Mouse (Mus musculus) intestine, embryonic 16.5 days (tissue): ENCODE results near the gene Morc3. TPM values are rescaled to one million over a fixed set of nuclear protein-coding genes. Genes with fewer than 3 reads are reported as not detected.
"Not testable (repeated sequence)": the region's sequence is repeated elsewhere in the genome, so short reads cannot be mapped to it uniquely, and the experiment has no call there.

Experiments
- ATAC-seq: fragments of 200-750 bp; cut with Nextera tagmentation; 2 replicates; pipeline ENCODE4 v1.8.0; 2017; ENCODE audit warnings: moderate TSS enrichment, moderate library complexity
- H3K27ac ChIP-seq: fragments of 300-500 bp; sonication (generic); 2 replicates; pipeline ENCODE4 v1.5.1; 2014; ENCODE audit warnings: mild to moderate bottlenecking, low read length
- H3K27me3 ChIP-seq: fragments of 300-500 bp; sonication (generic); replicated peaks from 2 replicates; pipeline ENCODE4 v1.6.1; 2014; ENCODE audit warnings: low read length, control low read depth, mixed read lengths; ENCODE audit not compliant: control insufficient read depth, insufficient read depth
- H3K36me3 ChIP-seq: fragments of 300-500 bp; sonication (generic); 2 replicates; pipeline ENCODE4 v1.6.1; 2014; ENCODE audit warnings: low read length, control low read depth; ENCODE audit not compliant: control insufficient read depth, insufficient read depth
- H3K4me1 ChIP-seq: fragments of 300-500 bp; sonication (generic); 2 replicates; pipeline ENCODE4 v1.6.1; 2014; ENCODE audit warnings: low read length, control low read depth, mixed read lengths; ENCODE audit not compliant: control insufficient read depth, insufficient read depth
- H3K4me2 ChIP-seq: fragments of 300-500 bp; sonication (generic); 2 replicates; pipeline ENCODE4 v1.6.1; 2014; ENCODE audit warnings: low read depth, low read length, control low read depth
- H3K4me3 ChIP-seq: fragments of 300-500 bp; sonication (generic); 2 replicates; pipeline ENCODE4 v1.5.1; 2014; ENCODE audit warnings: mild to moderate bottlenecking, low read length
- H3K9ac ChIP-seq: fragments of 300-500 bp; sonication (generic); 2 replicates; pipeline ENCODE4 v1.6.1; 2014; ENCODE audit warnings: low read depth, low read length
- H3K9me3 ChIP-seq: fragments of 300-500 bp; sonication (generic); 2 replicates; pipeline ENCODE4 v1.6.1; 2016; ENCODE audit warnings: low read length, control low read depth; ENCODE audit not compliant: control insufficient read depth
- WGBS: fragments of 180-500 bp; shearing (Covaris S2); extraction: QIAGEN DNeasy Blood & Tissue Kit; methylation state at CpG from one replicate; pipeline ENCODE4 v1.1.7; 2014; 5-methylcytosine and 5-hydroxymethylcytosine counted together
- polyA plus RNA-seq: library from polyadenylated mRNA; unstranded; fragments of >200 nt; fragmentation: Nextera tagmentation; extraction: Ambion mirVana; gene quantifications from 2 replicates; pipeline ENCODE4 v1.2.1, GENCODE M21; 2015

The Morc3 gene
- polyA plus RNA-seq, 1 experiment from 2014 or later, result 33.3 TPM

GRCm38 (mm10) chr16:93826054-93826453 lies 5.9 kb upstream of the Morc3 start:
- Histone ChIP-seq H3K9me3 (peaks cover 18% of the 10 kb centered on the region), H3K36me3 (no peaks in the 10 kb centered on the region), H3K4me2 (no peak overlapping the region), H3K27ac (no peak overlapping the region), H3K9ac (no peak overlapping the region), H3K4me1 (no peaks in the 10 kb centered on the region), H3K27me3 (no peaks in the 10 kb centered on the region), H3K4me3 (no peak overlapping the region)
- no peak for ATAC-seq
- WGBS, result 57% methylated on average over 11 of the region's 11 CpGs

GRCm38 (mm10) chr16:93826478-93826877 lies 5.4 kb upstream of the Morc3 start:
- not testable (repeated sequence) for H3K4me1 ChIP-seq, H3K4me2 ChIP-seq, H3K27ac ChIP-seq, ATAC-seq, H3K4me3 ChIP-seq, H3K27me3 ChIP-seq, H3K36me3 ChIP-seq, H3K9ac ChIP-seq
- H3K9me3 ChIP-seq, result peaks cover 18% of the 10 kb centered on the region
- 58% methylated on average over 5 of the region's 5 CpGs for WGBS

GRCm38 (mm10) chr16:93826909-93827308 lies 5.0 kb upstream of the Morc3 start:
- H3K27me3 ChIP-seq, result no peaks in the 10 kb centered on the region
- H3K9ac ChIP-seq, result no peak overlapping the region
- no peaks in the 10 kb centered on the region for H3K36me3 ChIP-seq
- ATAC-seq, result no peak
- no peak overlapping the region for H3K27ac ChIP-seq
- H3K4me2 ChIP-seq, result no peak overlapping the region
- 91% methylated on average over 6 of the region's 6 CpGs for WGBS
- no peaks in the 10 kb centered on the region for H3K4me1 ChIP-seq
- no peak overlapping the region for H3K4me3 ChIP-seq
- H3K9me3 ChIP-seq, result peaks cover 15% of the 10 kb centered on the region

DNA sequence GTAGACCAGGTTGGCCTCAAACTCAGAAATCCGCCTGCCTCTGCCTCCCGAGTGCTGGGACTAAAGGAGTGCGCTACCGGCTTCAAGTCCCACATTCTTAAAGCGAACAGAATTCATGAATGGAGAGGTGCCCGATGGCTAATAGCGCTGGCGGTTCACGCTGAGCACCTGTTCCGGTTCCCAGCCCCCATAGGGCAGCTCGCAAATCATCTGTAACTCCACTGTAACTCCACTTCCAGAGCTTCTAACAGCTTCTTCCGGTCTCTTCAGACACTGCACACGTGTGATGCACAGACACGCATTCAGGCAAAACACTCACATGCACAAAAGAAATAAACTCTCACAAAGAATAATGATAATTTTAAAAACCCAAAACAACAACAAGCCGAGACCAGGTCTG lies 2.4 kb upstream of the Morc3 start:
- WGBS, result 92% methylated on average over 15 of the region's 15 CpGs
- Histone ChIP-seq H3K27ac (no peak overlapping the region), H3K4me1 (peaks cover 15% of the 10 kb centered on the region), H3K9ac (no peak overlapping the region), H3K9me3 (peaks cover under 1% of the 10 kb centered on the region; the same call in 1 of the 2 replicates), H3K4me2 (no peak overlapping the region), H3K36me3 (no peaks in the 10 kb centered on the region), H3K4me3 (no peak overlapping the region), H3K27me3 (no peaks in the 10 kb centered on the region)
- ATAC-seq, result no peak

DNA sequence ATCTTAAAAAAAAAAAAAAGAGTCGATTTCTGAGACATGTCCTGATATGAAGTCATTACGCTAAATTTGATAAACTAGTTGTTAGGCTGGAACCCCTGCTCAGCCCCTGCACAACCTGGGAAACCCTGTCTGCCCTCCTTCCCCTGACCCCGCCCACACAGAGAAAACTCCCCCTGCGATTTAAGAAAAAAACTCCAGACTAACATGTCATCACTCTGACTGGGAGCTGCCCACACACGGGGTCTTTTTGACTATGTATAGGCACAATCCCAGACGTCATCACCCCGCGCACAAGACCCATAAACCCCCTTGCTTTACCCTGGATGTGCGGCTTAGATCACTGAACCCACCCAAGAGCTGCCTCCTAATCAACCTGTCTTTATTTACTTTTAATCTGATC lies 1.9 kb upstream of the Morc3 start:
- Histone ChIP-seq H3K9ac (no peak overlapping the region), H3K27ac (no peak overlapping the region), H3K27me3 (no peaks in the 10 kb centered on the region), H3K4me3 (no peak overlapping the region), H3K36me3 (no peaks in the 10 kb centered on the region), H3K9me3 (no peaks in the 10 kb centered on the region), H3K4me2 (no peak overlapping the region), H3K4me1 (peaks cover 17% of the 10 kb centered on the region)
- ATAC-seq, result no peak
- WGBS, result 78% methylated on average over 9 of the region's 9 CpGs

DNA sequence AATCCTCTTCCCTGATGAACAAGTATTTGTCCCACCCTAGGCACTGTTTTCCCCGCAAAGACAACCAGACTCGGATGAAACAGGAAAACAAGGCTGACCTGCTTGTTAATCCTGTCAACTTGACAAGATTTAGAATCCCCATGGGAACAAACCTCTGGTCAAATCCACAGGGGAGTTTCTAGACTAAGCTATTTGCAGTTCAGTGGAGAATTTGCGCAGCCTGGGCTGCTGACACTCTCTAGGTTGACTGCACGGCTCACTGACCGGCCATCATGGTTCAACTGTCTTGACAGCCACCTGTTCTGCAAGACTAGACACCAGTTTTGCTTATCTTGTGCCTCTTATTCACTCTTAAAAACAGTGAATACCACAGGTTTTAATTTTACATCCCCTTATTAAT lies 1.0 kb upstream of the Morc3 start:
- no peak overlapping the region for H3K4me3 ChIP-seq
- H3K4me1 ChIP-seq, result peaks cover 17% of the 10 kb centered on the region
- no peak overlapping the region for H3K27ac ChIP-seq
- ATAC-seq, result no peak
- 69% methylated on average over 5 of the region's 5 CpGs for whole genome bisulfite sequencing
- H3K9me3 ChIP-seq, result no peaks in the 10 kb centered on the region
- no peak overlapping the region for H3K9ac ChIP-seq
- no peak overlapping the region for H3K4me2 ChIP-seq
- no peaks in the 10 kb centered on the region for H3K36me3 ChIP-seq
- no peaks in the 10 kb centered on the region for H3K27me3 ChIP-seq

- H3K27ac ChIP-seq, result peak overlapping the region; percentile 97
- peak overlapping the region; percentile 97 for H3K4me3 ChIP-seq
- WGBS, result under 1% methylated on average over 59 of the region's 69 CpGs
- H3K27me3 ChIP-seq, result no peaks in the 10 kb centered on the region
- H3K9ac ChIP-seq, result peak overlapping the region; percentile 98
- peak; percentile 67 for ATAC-seq
- no peaks in the 10 kb centered on the region for H3K36me3 ChIP-seq
- peak overlapping the region; percentile 69 for H3K4me2 ChIP-seq
- H3K9me3 ChIP-seq, result no peaks in the 10 kb centered on the region
- peaks cover 17% of the 10 kb centered on the region for H3K4me1 ChIP-seq
Observed at GRCm38 (mm10) chr16:93832451-93833276, 743 bp downstream of the Morc3 start.

DNA sequence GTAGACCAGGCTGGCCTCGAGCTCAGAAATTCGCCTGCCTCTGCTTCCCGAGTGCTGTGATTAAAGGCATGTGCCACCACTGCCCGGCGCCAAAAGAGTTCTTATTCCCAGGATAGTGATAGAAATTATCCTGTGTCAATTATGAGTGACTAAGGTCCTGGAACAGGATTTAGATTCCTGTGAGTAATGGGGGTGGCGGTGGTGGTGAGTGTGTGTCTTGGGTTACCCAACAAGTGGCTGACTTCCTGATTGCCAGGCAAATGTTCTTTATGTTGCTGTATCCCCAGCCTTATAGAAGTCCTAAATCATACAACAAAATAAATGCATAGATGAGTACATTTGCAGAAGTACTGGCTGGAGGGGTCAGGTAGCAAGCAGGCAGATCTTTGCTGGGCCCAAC lies 1.6 kb downstream of the Morc3 start:
- ATAC-seq, result no peak
- no peaks in the 10 kb centered on the region for H3K36me3 ChIP-seq
- no peak overlapping the region for H3K9ac ChIP-seq
- no peaks in the 10 kb centered on the region for H3K9me3 ChIP-seq
- WGBS, result 91% methylated on average over 6 of the region's 6 CpGs
- H3K4me3 ChIP-seq, result peak overlapping the region; percentile 97
- H3K4me2 ChIP-seq, result peak overlapping the region; percentile 69
- no peaks in the 10 kb centered on the region for H3K27me3 ChIP-seq
- no peak overlapping the region for H3K27ac ChIP-seq
- H3K4me1 ChIP-seq, result peaks cover 17% of the 10 kb centered on the region

- Histone ChIP-seq H3K36me3 (no peaks in the 10 kb centered on the region), H3K4me3 (no peak overlapping the region), H3K9ac (no peak overlapping the region), H3K4me1 (peaks cover 17% of the 10 kb centered on the region), H3K27me3 (no peaks in the 10 kb centered on the region), H3K9me3 (no peaks in the 10 kb centered on the region), H3K27ac (no peak overlapping the region), H3K4me2 (no peak overlapping the region; the same call in 1 of the 2 replicates)
- ATAC-seq, result no peak
- 87% methylated on average over 2 of the region's 2 CpGs for WGBS
Observed at GRCm38 (mm10) chr16:93834076-93834475, 2.2 kb downstream of the Morc3 start.

- Histone ChIP-seq H3K9me3 (no peaks in the 10 kb centered on the region), H3K9ac (no peak overlapping the region), H3K4me3 (no peak overlapping the region), H3K4me2 (no peak overlapping the region), H3K27me3 (no peaks in the 10 kb centered on the region), H3K27ac (no peak overlapping the region), H3K4me1 (peaks cover 7% of the 10 kb centered on the region), H3K36me3 (no peaks in the 10 kb centered on the region)
- no peak for ATAC-seq
- WGBS, result 62% methylated on average over 1 of the region's 1 CpGs
Observed at GRCm38 (mm10) chr16:93839049-93839448, 7.1 kb downstream of the Morc3 start.
